Mouse (Mus musculus) hindbrain, postnatal 0 days (tissue): ENCODE data around the gene Gm8220. TPM values are rescaled to one million over a fixed set of nuclear protein-coding genes. Genes with fewer than 3 reads are reported as not detected.
"Not testable (repeated sequence)": the region's sequence is repeated elsewhere in the genome, so short reads cannot be mapped to it uniquely, and the experiment has no call there.

Experiments used
- ATAC-seq: fragments of 200-750 bp; cut with Nextera tagmentation; 2 replicates; pipeline ENCODE4 v1.8.0; 2017; ENCODE audit warnings: mild to moderate bottlenecking, moderate TSS enrichment, moderate library complexity
- DNase-seq: peaks from one replicate; pipeline ENCODE4 v3.0.0-alpha.2; 2015; ENCODE audit warnings: low spot score
- H3K27ac ChIP-seq: fragments of 300-500 bp; sonication (generic); 2 replicates; pipeline ENCODE4 v1.5.1; 2014; ENCODE audit warnings: mild to moderate bottlenecking
- H3K27me3 ChIP-seq: fragments of 300-500 bp; sonication (generic); 2 replicates; pipeline ENCODE4 v1.6.1; 2014; ENCODE audit warnings: low read length, mixed read lengths; ENCODE audit not compliant: insufficient read depth
- H3K36me3 ChIP-seq: fragments of 300-500 bp; sonication (generic); 2 replicates; pipeline ENCODE4 v1.6.1; 2014; ENCODE audit warnings: low read length, mixed read lengths; ENCODE audit not compliant: insufficient read depth
- H3K4me1 ChIP-seq: fragments of 300-500 bp; sonication (generic); 2 replicates; pipeline ENCODE4 v1.6.1; 2014; ENCODE audit warnings: antibody characterized with exemption, low read length, mixed read lengths; ENCODE audit not compliant: insufficient read depth
- H3K4me2 ChIP-seq: fragments of 300-500 bp; sonication (generic); 2 replicates; pipeline ENCODE4 v1.6.1; 2014; ENCODE audit warnings: low read depth, mild to moderate bottlenecking, low read length, moderate library complexity, mixed read lengths
- H3K4me3 ChIP-seq: fragments of 300-500 bp; sonication (generic); 2 replicates; pipeline ENCODE4 v1.5.1; 2014; ENCODE audit warnings: low read length
- H3K9ac ChIP-seq: fragments of 300-500 bp; sonication (generic); replicated peaks from 2 replicates; pipeline ENCODE4 v1.6.1; 2014; ENCODE audit warnings: mild to moderate bottlenecking, low read length, moderate library complexity, mixed read lengths
- H3K9me3 ChIP-seq: fragments of 300-500 bp; sonication (generic); 2 replicates; pipeline ENCODE4 v1.6.1; 2016; ENCODE audit warnings: low read length, mixed read lengths
- CTCF ChIP-seq: IDR thresholded peaks from 2 replicates; pipeline ENCODE4 v1.5.1; 2016; ENCODE audit warnings: antibody characterized with exemption, control low read depth, low read depth
- WGBS: fragments of 180-500 bp; shearing (Covaris S2); extraction: QIAGEN DNeasy Blood & Tissue Kit; methylation state at CpG from one replicate; pipeline ENCODE4 v1.1.7; 2014; 5-methylcytosine and 5-hydroxymethylcytosine counted together
- polyA plus RNA-seq: library from polyadenylated mRNA; unstranded; fragments of >200 nt; fragmentation: Nextera tagmentation; extraction: Ambion mirVana; gene quantifications from 2 replicates; pipeline ENCODE4 v1.2.1, GENCODE M21; 2015
- total RNA-seq: library from RNA; depleted of rRNA; stranded (reverse); fragments of >200 nt; gene quantifications from 2 replicates; pipeline ENCODE4 v1.2.3, GENCODE M21; 2014; rRNA removed

Gene Gm8220
- not detected in 2 replicates for total RNA-seq
- polyA plus RNA-seq = not detected in 2 replicates

DNA sequence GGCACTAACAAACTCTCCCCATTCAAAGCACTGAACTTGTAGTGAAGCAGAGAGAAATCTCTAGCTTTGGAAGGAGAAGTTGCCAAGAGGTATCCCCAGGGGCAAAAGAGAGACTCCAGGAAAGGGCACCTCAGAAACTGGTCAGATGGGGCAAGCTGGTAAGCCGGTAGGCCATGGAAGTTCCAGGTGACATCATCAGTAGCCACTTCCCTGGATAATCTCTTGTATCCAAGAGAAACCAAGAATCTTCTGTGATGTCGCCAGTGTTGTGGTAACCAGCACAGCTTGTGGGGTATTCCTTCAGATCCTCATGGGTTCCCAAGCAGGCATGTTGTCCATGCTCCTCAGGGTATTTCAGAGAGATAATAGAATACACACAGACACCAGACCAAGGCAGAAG, at the start of gene Gm8220:
Gm8220 (plus strand) TSS at position 301 of the 400 bp plus-strand sequence.
- H3K27me3 ChIP-seq, H3K36me3 ChIP-seq, ATAC-seq: not testable (repeated sequence)

DNA sequence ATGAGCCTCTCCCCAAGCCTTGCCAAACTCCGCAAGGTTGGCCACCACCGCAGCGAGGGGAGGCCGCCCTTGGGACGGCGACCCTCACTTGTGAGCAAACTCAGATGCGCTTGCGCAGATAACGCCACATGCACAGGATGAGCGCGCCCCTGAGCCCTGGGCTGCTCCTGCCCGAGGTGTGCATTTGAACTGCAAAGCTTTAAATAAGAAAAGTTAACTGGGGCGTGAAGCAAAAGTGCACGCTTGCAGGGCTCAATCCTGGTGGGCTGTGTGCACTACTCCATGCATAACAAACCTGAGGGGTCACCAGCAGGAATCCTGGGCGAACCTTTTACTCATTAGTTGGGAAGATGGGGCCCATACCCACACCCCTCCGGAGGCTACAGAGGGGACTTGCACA, 37.3 kb upstream of the Gm8220 start:
- ATAC-seq (no peak), DNase-seq (no peak)
- Histone ChIP-seq H3K4me1 (no peaks in the 10 kb centered on the region), H3K36me3 (no peaks in the 10 kb centered on the region), H3K4me3 (no peak overlapping the region), H3K27ac (no peak overlapping the region), H3K4me2 (no peak overlapping the region), H3K9ac (no peak overlapping the region), H3K9me3 (no peaks in the 10 kb centered on the region), H3K27me3 (no peaks in the 10 kb centered on the region)
- WGBS = 93% methylated on average over 16 of the region's 16 CpGs
- TF ChIP-seq CTCF = no peak

More for the DNA sequence above, at the start of gene Gm8220:
- not testable (repeated sequence) for H3K27ac ChIP-seq, H3K4me3 ChIP-seq, DNase-seq, H3K9me3 ChIP-seq, H3K4me2 ChIP-seq, H3K9ac ChIP-seq, H3K4me1 ChIP-seq
- 97% methylated on average over 2 of the region's 2 CpGs for WGBS

DNA sequence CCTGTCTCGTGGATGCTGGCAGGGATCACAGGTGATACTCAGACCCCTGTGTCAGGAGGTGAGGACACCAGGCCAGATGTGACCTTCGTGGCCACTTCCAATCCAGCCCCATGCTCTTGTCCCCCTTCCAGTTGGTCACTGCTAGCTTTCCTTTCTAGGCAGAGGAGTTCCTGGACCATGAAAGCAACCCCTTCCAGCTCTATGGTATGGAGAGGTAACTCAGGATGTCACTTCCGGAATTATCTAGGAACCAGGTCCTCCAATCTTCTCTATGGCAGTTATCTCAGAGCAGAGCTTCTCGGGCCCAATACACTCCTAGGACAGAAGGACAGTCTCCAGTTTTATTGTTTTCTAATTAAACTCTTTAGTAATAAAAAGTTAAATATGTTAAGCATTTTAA, 26.7 kb downstream of the Gm8220 start:
- not testable (repeated sequence) for H3K4me2 ChIP-seq, H3K9ac ChIP-seq, H3K4me1 ChIP-seq, DNase-seq, H3K9me3 ChIP-seq, H3K4me3 ChIP-seq, H3K27ac ChIP-seq, ATAC-seq, H3K36me3 ChIP-seq, H3K27me3 ChIP-seq
- WGBS = 86% methylated on average over 3 of the region's 4 CpGs

DNA sequence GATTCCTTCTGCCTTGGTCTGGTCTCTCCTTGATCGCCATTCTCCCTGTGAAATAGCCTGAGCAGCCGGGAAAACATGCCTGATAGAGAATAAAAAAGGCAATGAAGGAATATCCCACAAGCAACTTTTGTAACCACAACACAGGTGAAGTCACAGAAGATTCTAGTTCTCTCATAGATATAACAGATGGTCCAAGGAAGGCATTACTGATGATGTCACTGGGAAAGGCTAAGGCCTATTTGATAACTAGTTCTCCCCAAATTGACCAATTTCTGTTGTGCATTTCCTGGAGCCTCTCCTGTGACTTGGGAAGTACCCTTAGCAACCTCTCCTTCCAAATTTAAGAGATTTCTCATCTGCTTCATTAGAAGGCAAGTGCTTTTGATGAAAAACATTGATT, 53.1 kb downstream of the Gm8220 start, which contains the start of gene Gm5930:
Gm5930 (minus strand) TSS at position 101 of the 400 bp plus-strand sequence.
- H3K27me3 ChIP-seq, H3K27ac ChIP-seq, H3K4me3 ChIP-seq, H3K36me3 ChIP-seq, ATAC-seq, DNase-seq, H3K4me2 ChIP-seq, H3K9ac ChIP-seq, H3K9me3 ChIP-seq, H3K4me1 ChIP-seq: not testable (repeated sequence)
- WGBS = no CpG with 5 or more reads among the region's 2 CpGs

Other genes starting within 250 kb of the Gm8220 start
- not detected in 2 replicates for gene Ear2, start 182.9 kb upstream of the Gm8220 start, total RNA-seq
- not detected in 2 replicates for gene Ear2, start 182.9 kb upstream of the Gm8220 start, polyA plus RNA-seq
- gene Gm3327, start 161.7 kb upstream of the Gm8220 start, total RNA-seq = not detected in 2 replicates
- not detected in 2 replicates for gene Gm3327, start 161.7 kb upstream of the Gm8220 start, polyA plus RNA-seq
- gene Gm8212, start 87.9 kb upstream of the Gm8220 start, total RNA-seq = not detected in 2 replicates
- not detected in 2 replicates for gene Gm8212, start 87.9 kb upstream of the Gm8220 start, polyA plus RNA-seq
- gene 4930503E14Rik, start 72.3 kb upstream of the Gm8220 start, total RNA-seq = not detected in 2 replicates
- not detected in 2 replicates for gene 4930503E14Rik, start 72.3 kb upstream of the Gm8220 start, polyA plus RNA-seq
- not detected in 2 replicates for gene Gm5930, start 53.0 kb downstream of the Gm8220 start, total RNA-seq
- not detected in 2 replicates for gene Gm5930, start 53.0 kb downstream of the Gm8220 start, polyA plus RNA-seq
- not detected in 2 replicates for gene Gm8229, start 79.8 kb downstream of the Gm8220 start, total RNA-seq
- gene Gm8229, start 79.8 kb downstream of the Gm8220 start, polyA plus RNA-seq = not detected in 2 replicates
- gene Gm3371, start 125.1 kb downstream of the Gm8220 start, total RNA-seq = not detected in 2 replicates
- not detected in 2 replicates for gene Gm3371, start 125.1 kb downstream of the Gm8220 start, polyA plus RNA-seq
- not detected in 2 replicates for gene Gm8232, start 148.1 kb downstream of the Gm8220 start, total RNA-seq
- gene Gm8232, start 148.1 kb downstream of the Gm8220 start, polyA plus RNA-seq = not detected in 2 replicates
- not detected in 2 replicates for gene BC061237, start 206.9 kb downstream of the Gm8220 start, total RNA-seq
- gene BC061237, start 206.9 kb downstream of the Gm8220 start, polyA plus RNA-seq = 0.24 TPM in 1 of 2 replicates, not detected in the other
- gene Gm17093, start 232.7 kb downstream of the Gm8220 start, total RNA-seq = not detected in 2 replicates
- gene Gm17093, start 232.7 kb downstream of the Gm8220 start, polyA plus RNA-seq = not detected in 2 replicates